Mouse (Mus musculus) G1E-ER4 (cell line): ENCODE data around the gene Tut7. TPM values are rescaled to one million over a fixed set of nuclear protein-coding genes. Genes with fewer than 3 reads are reported as not detected.

Experiments
- GATA1 ChIP-seq: IDR thresholded peaks from one replicate; pipeline ENCODE4 v1.8.0; 2012; ENCODE audit warnings: low read length, inconsistent platforms
- polyA plus RNA-seq: library from polyadenylated mRNA; stranded (reverse); fragments of >175 nt; gene quantifications from 2 replicates; pipeline ENCODE4 v1.2.3, GENCODE M21; 2012

Tut7 gene
- polyA plus RNA-seq: 51.6 and 70.9 TPM in 2 replicates

GRCm38 (mm10) chr13:59822507-59823462 is at the start of gene Tut7:
Tut7 (minus strand) TSS chr13:59823147.
- no peak for TF ChIP-seq GATA1

- no peak for TF ChIP-seq GATA1
Measured at GRCm38 (mm10) chr13:59872446-59872845, 49.5 kb upstream of the Tut7 start.

GRCm38 (mm10) chr13:59870004-59870403 is 47.1 kb upstream of the Tut7 start:
- no peak for TF ChIP-seq GATA1

DNA sequence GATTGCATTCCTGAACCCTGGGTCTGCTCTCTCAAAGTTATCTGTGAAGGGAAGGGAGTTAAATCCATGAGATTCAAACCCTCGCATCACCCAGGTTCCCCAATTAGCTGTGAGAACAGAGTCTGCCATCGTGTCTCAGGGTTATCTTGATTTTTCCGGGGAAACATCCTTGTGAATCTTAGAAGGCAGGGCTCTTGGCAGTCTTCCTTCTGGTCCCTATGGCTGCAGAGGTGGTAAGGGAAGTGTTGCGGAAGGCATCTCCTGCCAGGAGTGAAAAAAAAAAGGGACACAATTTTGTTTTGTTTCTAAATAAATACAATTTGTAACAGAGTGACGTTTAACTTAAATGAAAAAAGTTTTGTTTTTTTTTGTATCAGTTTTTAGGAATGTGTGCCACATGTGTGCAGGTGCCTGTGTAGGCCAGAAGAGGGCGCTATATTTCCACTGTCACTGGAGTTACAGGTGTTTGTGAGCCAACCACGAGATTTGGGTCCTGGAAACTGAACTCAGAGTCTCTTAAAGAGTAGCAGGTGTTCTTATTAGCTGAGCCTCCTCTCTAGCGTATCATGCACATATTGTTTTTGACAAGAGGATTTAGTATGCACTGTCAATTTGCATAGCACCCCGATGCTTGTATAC is 45.2 kb upstream of the Tut7 start:
- TF ChIP-seq GATA1: no peak

DNA sequence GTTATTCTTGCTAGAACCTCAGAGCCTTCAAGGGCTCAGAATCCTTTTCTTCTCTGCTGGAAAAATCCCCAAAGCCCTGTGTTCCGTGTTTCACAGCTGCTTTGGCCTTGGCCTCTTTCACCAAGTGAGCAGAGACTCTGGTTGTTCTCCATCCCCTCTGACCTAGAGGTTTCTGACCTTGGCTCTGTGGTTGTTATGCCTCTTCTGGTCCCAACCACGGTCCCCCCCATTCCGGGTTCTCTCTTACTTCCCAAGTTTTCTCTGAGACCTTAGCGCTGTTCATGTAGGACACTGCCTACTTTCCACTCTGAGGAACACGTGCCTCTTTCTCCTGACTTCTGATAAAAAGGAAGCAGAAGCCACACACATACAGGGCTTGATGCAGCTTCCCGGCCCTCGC is 44.2 kb upstream of the Tut7 start:
- no peak for TF ChIP-seq GATA1

- TF ChIP-seq GATA1: no peak
Measured at GRCm38 (mm10) chr13:59859515-59859914, 36.6 kb upstream of the Tut7 start.

DNA sequence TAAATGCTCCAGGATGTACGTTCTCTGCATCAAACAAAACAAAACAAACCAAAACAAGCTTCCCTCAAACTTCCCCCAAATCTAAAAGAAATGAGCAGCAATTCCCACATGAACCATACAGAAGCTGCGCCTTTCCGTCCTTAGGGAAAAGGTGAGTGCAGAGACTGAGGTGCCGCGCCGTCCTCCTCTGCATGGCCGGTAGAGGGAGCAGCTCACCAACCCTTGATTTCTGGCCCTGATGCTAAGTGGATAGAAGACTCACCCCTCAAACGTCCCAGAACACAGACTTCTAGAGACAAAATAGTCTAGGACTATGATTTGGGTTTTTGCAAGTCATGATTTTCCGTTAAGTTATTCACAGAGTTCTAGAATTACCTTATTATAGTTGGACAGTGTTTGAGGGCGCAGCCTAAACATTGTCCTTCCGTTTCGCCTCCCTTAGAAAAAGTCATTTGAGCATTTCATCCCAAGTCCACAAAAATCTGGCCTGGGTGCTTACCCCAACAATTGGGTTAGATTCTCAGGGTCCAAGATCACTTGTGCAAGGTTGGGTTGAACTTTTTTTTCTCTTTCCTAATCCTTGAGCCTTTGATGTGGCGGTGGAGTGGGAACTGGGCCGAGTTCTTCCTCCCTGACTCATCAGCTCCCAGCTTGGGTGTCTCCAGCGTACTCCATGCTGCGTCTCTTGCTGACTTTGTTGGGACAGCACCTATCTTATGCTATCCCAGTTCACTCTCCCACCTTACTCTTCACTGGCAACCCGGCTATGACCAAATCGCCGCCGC is 33.5 kb upstream of the Tut7 start:
- TF ChIP-seq GATA1: no peak

DNA sequence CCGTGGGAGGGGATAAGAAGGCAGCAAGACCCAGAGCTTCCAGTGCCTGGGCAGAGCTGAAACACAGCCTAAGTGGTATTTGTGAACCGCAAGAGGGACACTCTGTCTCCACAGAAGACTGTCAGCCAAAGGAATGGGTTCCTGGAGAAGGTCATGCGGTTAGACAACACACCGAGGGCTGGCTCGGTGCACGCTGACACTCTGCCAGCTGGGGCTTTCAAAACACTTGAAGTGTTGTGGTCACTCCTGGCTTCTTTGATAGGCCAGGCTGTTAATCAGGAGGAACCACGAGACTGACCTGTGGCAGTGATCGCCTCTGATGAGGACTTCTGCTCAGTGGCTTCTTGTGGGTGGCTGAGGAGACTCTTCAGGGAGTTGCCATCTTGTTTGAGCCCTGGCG is 30.5 kb upstream of the Tut7 start:
- no peak for TF ChIP-seq GATA1

GRCm38 (mm10) chr13:59850373-59850772 is 27.4 kb upstream of the Tut7 start:
- TF ChIP-seq GATA1: no peak

DNA sequence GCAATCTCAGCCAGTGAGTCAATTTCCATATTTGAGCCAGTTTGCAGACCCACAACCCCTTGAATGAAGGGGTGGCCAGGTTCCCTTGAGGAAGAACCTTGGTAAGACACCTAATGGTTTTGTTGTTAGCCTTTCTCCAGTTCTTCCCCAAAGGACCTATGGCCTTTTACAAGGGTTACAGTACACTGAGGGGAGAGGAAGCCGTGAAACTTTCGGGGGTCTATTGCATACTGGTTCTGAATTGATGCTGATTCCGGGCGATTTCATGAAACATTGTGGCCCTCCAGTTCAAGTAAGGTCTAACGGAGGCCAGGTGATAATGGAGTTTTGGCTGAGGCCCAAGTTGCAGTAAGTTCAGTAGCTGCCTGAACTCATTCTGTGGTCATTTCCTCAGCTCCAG is 21.7 kb upstream of the Tut7 start:
- TF ChIP-seq GATA1: no peak

- TF ChIP-seq GATA1: no peak
Measured at GRCm38 (mm10) chr13:59843976-59844375, 21.0 kb upstream of the Tut7 start.

- TF ChIP-seq GATA1: no peak
Measured at GRCm38 (mm10) chr13:59842226-59843210, 19.6 kb upstream of the Tut7 start.

- no peak for TF ChIP-seq GATA1
Measured at GRCm38 (mm10) chr13:59840429-59841169, 17.7 kb upstream of the Tut7 start.

GRCm38 (mm10) chr13:59839356-59839755 is 16.4 kb upstream of the Tut7 start:
- TF ChIP-seq GATA1: no peak

- TF ChIP-seq GATA1: no peak
Measured at GRCm38 (mm10) chr13:59838464-59838863, 15.5 kb upstream of the Tut7 start.
